Mouse (Mus musculus): ENCODE results near the gene Tmem150c. TPM values are rescaled to one million over a fixed set of nuclear protein-coding genes. Genes with fewer than 3 reads are reported as not detected.

Gene Tmem150c
- polyA plus RNA-seq, 1 experiment: 23.2 TPM

GRCm38 (mm10) chr5:100091263-100091594, 68.4 kb downstream of the Tmem150c start:
- peak; percentile 80 for DNase-seq (ENCODE audit: low read depth)
- TF ChIP-seq CTCF (IDR thresholded peaks at IDR 0.05; ENCODE audit: borderline replicate concordance, extremely low read depth, insufficient read depth, insufficient read length): no peak
- TF ChIP-seq POLR2A (IDR thresholded peaks at IDR 0.05; ENCODE audit: borderline replicate concordance, extremely low read depth, insufficient read depth, insufficient read length, poor library complexity, severe bottlenecking): no peak

- TF ChIP-seq CTCF (IDR thresholded peaks at IDR 0.05; ENCODE audit: borderline replicate concordance, extremely low read depth, insufficient read depth, insufficient read length): no peak
- TF ChIP-seq POLR2A (IDR thresholded peaks at IDR 0.05; ENCODE audit: borderline replicate concordance, extremely low read depth, insufficient read depth, insufficient read length, poor library complexity, severe bottlenecking): no peak
- peak; percentile 64 for DNase-seq (ENCODE audit: low read depth)
Observed at GRCm38 (mm10) chr5:100090515-100091262, 68.9 kb downstream of the Tmem150c start.

- peak; percentile 89 for DNase-seq (ENCODE audit: low read depth)
- no peak for TF ChIP-seq POLR2A (IDR thresholded peaks at IDR 0.05; ENCODE audit: borderline replicate concordance, extremely low read depth, insufficient read depth, insufficient read length, poor library complexity, severe bottlenecking)
- no peak for TF ChIP-seq CTCF (IDR thresholded peaks at IDR 0.05; ENCODE audit: borderline replicate concordance, extremely low read depth, insufficient read depth, insufficient read length)
Observed at GRCm38 (mm10) chr5:100085097-100085496, 74.5 kb downstream of the Tmem150c start.

GRCm38 (mm10) chr5:100083953-100084562, 75.5 kb downstream of the Tmem150c start:
- peak; percentile 84 for DNase-seq (ENCODE audit: low read depth)
- TF ChIP-seq POLR2A (IDR thresholded peaks at IDR 0.05; ENCODE audit: borderline replicate concordance, extremely low read depth, insufficient read depth, insufficient read length, poor library complexity, severe bottlenecking): no peak
- TF ChIP-seq CTCF (IDR thresholded peaks at IDR 0.05; ENCODE audit: borderline replicate concordance, extremely low read depth, insufficient read depth, insufficient read length): no peak

GRCm38 (mm10) chr5:100082006-100082405, 77.6 kb downstream of the Tmem150c start:
- no peak for DNase-seq (ENCODE audit: low read depth)
- TF ChIP-seq POLR2A (IDR thresholded peaks at IDR 0.05; ENCODE audit: borderline replicate concordance, extremely low read depth, insufficient read depth, insufficient read length, poor library complexity, severe bottlenecking): no peak
- TF ChIP-seq CTCF (IDR thresholded peaks at IDR 0.05; ENCODE audit: borderline replicate concordance, extremely low read depth, insufficient read depth, insufficient read length): no peak

GRCm38 (mm10) chr5:100079931-100080275, 79.7 kb downstream of the Tmem150c start:
- no peak for DNase-seq (ENCODE audit: low read depth)

GRCm38 (mm10) chr5:100079040-100079930, 80.3 kb downstream of the Tmem150c start:
- DNase-seq (ENCODE audit: low read depth): peak; percentile 56
- no peak for TF ChIP-seq POLR2A (IDR thresholded peaks at IDR 0.05; ENCODE audit: borderline replicate concordance, extremely low read depth, insufficient read depth, insufficient read length, poor library complexity, severe bottlenecking)
- no peak for TF ChIP-seq CTCF (IDR thresholded peaks at IDR 0.05; ENCODE audit: borderline replicate concordance, extremely low read depth, insufficient read depth, insufficient read length)

More at GRCm38 (mm10) chr5:100079931-100080275, 79.7 kb downstream of the Tmem150c start:
- TF ChIP-seq POLR2A (IDR thresholded peaks at IDR 0.05; ENCODE audit: borderline replicate concordance, extremely low read depth, insufficient read depth, insufficient read length, poor library complexity, severe bottlenecking): no peak
- no peak for TF ChIP-seq CTCF (IDR thresholded peaks at IDR 0.05; ENCODE audit: borderline replicate concordance, extremely low read depth, insufficient read depth, insufficient read length)

GRCm38 (mm10) chr5:100074571-100074970, 85.0 kb downstream of the Tmem150c start:
- TF ChIP-seq POLR2A (IDR thresholded peaks at IDR 0.05; ENCODE audit: borderline replicate concordance, extremely low read depth, insufficient read depth, insufficient read length, poor library complexity, severe bottlenecking): no peak
- TF ChIP-seq CTCF (IDR thresholded peaks at IDR 0.05; ENCODE audit: borderline replicate concordance, extremely low read depth, insufficient read depth, insufficient read length): peak; percentile 49; the same call in 1 of the 2 replicates
- DNase-seq (ENCODE audit: low read depth): peak; percentile 60

GRCm38 (mm10) chr5:100072557-100072956, 87.1 kb downstream of the Tmem150c start:
- no peak for TF ChIP-seq CTCF (IDR thresholded peaks at IDR 0.05; ENCODE audit: borderline replicate concordance, extremely low read depth, insufficient read depth, insufficient read length)
- peak; percentile 60 for DNase-seq (ENCODE audit: low read depth)

- TF ChIP-seq POLR2A (IDR thresholded peaks at IDR 0.05; ENCODE audit: borderline replicate concordance, extremely low read depth, insufficient read depth, insufficient read length, poor library complexity, severe bottlenecking): no peak
- TF ChIP-seq CTCF (IDR thresholded peaks at IDR 0.05; ENCODE audit: borderline replicate concordance, extremely low read depth, insufficient read depth, insufficient read length): 0 out of 2 replicates have a peak, but pooled peaks have one; percentile 1
- DNase-seq (ENCODE audit: low read depth): no peak
Observed at GRCm38 (mm10) chr5:100071541-100071940, 88.1 kb downstream of the Tmem150c start.

- peak; percentile 100 for TF ChIP-seq CTCF (IDR thresholded peaks at IDR 0.05; ENCODE audit: borderline replicate concordance, extremely low read depth, insufficient read depth, insufficient read length)
- no peak for TF ChIP-seq POLR2A (IDR thresholded peaks at IDR 0.05; ENCODE audit: borderline replicate concordance, extremely low read depth, insufficient read depth, insufficient read length, poor library complexity, severe bottlenecking)
- DNase-seq (ENCODE audit: low read depth): peak; percentile 91
Observed at GRCm38 (mm10) chr5:100070255-100070654, 89.4 kb downstream of the Tmem150c start.

Measured in brain, embryonic 14.5 days (tissue).